Mouse (Mus musculus) hindbrain, postnatal 0 days (tissue): ENCODE results near the gene Col9a3. TPM values are rescaled to one million over a fixed set of nuclear protein-coding genes. Genes with fewer than 3 reads are reported as not detected.

Experiments used
- ATAC-seq: fragments of 200-750 bp; cut with Nextera tagmentation; 2 replicates; pipeline ENCODE4 v1.8.0; 2017; ENCODE audit warnings: mild to moderate bottlenecking, moderate TSS enrichment, moderate library complexity
- DNase-seq: peaks from one replicate; pipeline ENCODE4 v3.0.0-alpha.2; 2015; ENCODE audit warnings: low spot score
- H3K27ac ChIP-seq: fragments of 300-500 bp; sonication (generic); 2 replicates; pipeline ENCODE4 v1.5.1; 2014; ENCODE audit warnings: mild to moderate bottlenecking
- H3K27me3 ChIP-seq: fragments of 300-500 bp; sonication (generic); 2 replicates; pipeline ENCODE4 v1.6.1; 2014; ENCODE audit warnings: low read length, mixed read lengths; ENCODE audit not compliant: insufficient read depth
- H3K36me3 ChIP-seq: fragments of 300-500 bp; sonication (generic); 2 replicates; pipeline ENCODE4 v1.6.1; 2014; ENCODE audit warnings: low read length, mixed read lengths; ENCODE audit not compliant: insufficient read depth
- H3K4me1 ChIP-seq: fragments of 300-500 bp; sonication (generic); 2 replicates; pipeline ENCODE4 v1.6.1; 2014; ENCODE audit warnings: antibody characterized with exemption, low read length, mixed read lengths; ENCODE audit not compliant: insufficient read depth
- H3K4me2 ChIP-seq: fragments of 300-500 bp; sonication (generic); 2 replicates; pipeline ENCODE4 v1.6.1; 2014; ENCODE audit warnings: low read depth, mild to moderate bottlenecking, low read length, moderate library complexity, mixed read lengths
- H3K4me3 ChIP-seq: fragments of 300-500 bp; sonication (generic); 2 replicates; pipeline ENCODE4 v1.5.1; 2014; ENCODE audit warnings: low read length
- H3K9ac ChIP-seq: fragments of 300-500 bp; sonication (generic); replicated peaks from 2 replicates; pipeline ENCODE4 v1.6.1; 2014; ENCODE audit warnings: mild to moderate bottlenecking, low read length, moderate library complexity, mixed read lengths
- H3K9me3 ChIP-seq: fragments of 300-500 bp; sonication (generic); 2 replicates; pipeline ENCODE4 v1.6.1; 2016; ENCODE audit warnings: low read length, mixed read lengths
- CTCF ChIP-seq: IDR thresholded peaks from 2 replicates; pipeline ENCODE4 v1.5.1; 2016; ENCODE audit warnings: antibody characterized with exemption, control low read depth, low read depth
- WGBS: fragments of 180-500 bp; shearing (Covaris S2); extraction: QIAGEN DNeasy Blood & Tissue Kit; methylation state at CpG from one replicate; pipeline ENCODE4 v1.1.7; 2014; 5-methylcytosine and 5-hydroxymethylcytosine counted together
- polyA plus RNA-seq: library from polyadenylated mRNA; unstranded; fragments of >200 nt; fragmentation: Nextera tagmentation; extraction: Ambion mirVana; gene quantifications from 2 replicates; pipeline ENCODE4 v1.2.1, GENCODE M21; 2015
- total RNA-seq: library from RNA; depleted of rRNA; stranded (reverse); fragments of >200 nt; gene quantifications from 2 replicates; pipeline ENCODE4 v1.2.3, GENCODE M21; 2014

Gene Col9a3
- total and polyA plus RNA-seq, 2 experiments from 2014 or later, result 90.1 to 98.9 TPM

GRCm38 (mm10) chr2:180563841-180564240 lies 33.7 kb upstream of the Col9a3 start:
- peak; percentile 51 for DNase-seq
- WGBS, result 21% methylated on average over 5 of the region's 5 CpGs
- H3K27ac ChIP-seq, result no peak overlapping the region

GRCm38 (mm10) chr2:180566240-180566913 lies 31.2 kb upstream of the Col9a3 start:
- ATAC-seq (no peak), DNase-seq (peak; percentile 78)
- H3K4me1 ChIP-seq, result peaks cover 20% of the 10 kb centered on the region
- H3K27me3 ChIP-seq, result no peaks in the 10 kb centered on the region
- no peaks in the 10 kb centered on the region for H3K9me3 ChIP-seq
- H3K4me3 ChIP-seq, result no peak overlapping the region
- peak; percentile 78 for TF ChIP-seq CTCF
- H3K9ac ChIP-seq, result no peak overlapping the region
- no peaks in the 10 kb centered on the region for H3K36me3 ChIP-seq
- no peak overlapping the region for H3K4me2 ChIP-seq
- H3K27ac ChIP-seq, result no peak overlapping the region
- 40% methylated on average over 13 of the region's 13 CpGs for WGBS

More at GRCm38 (mm10) chr2:180563841-180564240, 33.7 kb upstream of the Col9a3 start:
- Histone ChIP-seq H3K4me1 (peaks cover 10% of the 10 kb centered on the region), H3K9me3 (no peaks in the 10 kb centered on the region), H3K27me3 (no peaks in the 10 kb centered on the region), H3K9ac (no peak overlapping the region), H3K4me2 (no peak overlapping the region), H3K4me3 (no peak overlapping the region), H3K36me3 (no peaks in the 10 kb centered on the region)
- TF ChIP-seq CTCF, result no peak
- ATAC-seq, result peak; percentile 47; the same call in 1 of the 2 replicates

DNA sequence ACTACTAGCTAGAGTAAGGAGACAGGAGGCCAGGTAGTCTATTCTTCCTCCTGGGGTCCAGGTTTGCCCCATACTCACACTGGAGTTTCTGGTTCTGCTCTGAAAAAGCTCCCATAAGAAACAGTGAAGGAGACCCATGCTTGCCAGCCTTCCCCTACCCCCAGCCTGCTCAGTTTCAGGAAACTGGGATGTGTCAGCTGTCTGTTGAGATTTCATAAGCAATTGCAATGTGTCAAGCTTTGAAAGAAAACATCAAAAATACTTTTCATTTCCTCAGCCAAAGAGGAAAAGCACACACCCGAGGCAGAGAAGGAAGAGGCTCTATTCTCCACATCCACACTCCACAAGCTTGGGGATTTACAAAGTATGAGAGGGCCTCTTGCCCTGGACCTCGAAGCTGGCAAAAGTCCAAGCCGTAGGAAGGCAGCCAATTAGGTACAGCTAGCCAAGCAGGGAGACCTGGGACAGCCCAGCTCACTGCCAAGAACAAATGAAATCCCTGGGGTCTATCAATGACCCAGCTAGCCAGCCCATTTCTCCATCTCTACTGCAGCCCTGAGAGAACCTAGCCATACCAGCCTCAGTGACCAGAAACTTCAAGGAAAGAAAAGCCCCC lies 28.5 kb upstream of the Col9a3 start:
- TF ChIP-seq CTCF, result no peak
- DNase-seq (peak; percentile 66), ATAC-seq (no peak)
- Histone ChIP-seq H3K27me3 (no peaks in the 10 kb centered on the region), H3K36me3 (no peaks in the 10 kb centered on the region), H3K27ac (no peak overlapping the region), H3K4me1 (peaks cover 12% of the 10 kb centered on the region), H3K9ac (no peak overlapping the region), H3K9me3 (no peaks in the 10 kb centered on the region), H3K4me2 (no peak overlapping the region), H3K4me3 (no peak overlapping the region)
- 21% methylated on average over 3 of the region's 3 CpGs for WGBS

DNA sequence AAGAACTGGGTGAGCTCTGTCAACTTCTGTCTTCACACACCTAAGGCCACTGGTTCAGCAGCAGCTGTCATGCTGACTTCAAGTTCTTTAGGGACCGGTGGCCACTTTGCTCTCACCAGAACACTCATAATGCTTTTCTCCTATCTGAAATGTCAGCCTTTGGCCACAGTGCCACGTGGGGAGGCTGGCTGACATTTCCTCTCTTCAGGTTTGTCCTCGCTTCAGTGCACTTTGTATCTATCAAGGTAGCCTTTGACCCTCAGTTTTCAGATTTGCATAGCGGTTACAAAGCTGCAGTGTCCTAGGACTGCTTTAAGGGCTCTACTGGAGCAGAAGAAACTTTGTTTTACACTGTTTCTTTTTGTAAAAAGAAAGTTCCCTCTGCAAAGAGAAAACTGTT lies 21.1 kb upstream of the Col9a3 start:
- no peak for ATAC-seq
- TF ChIP-seq CTCF, result no peak
- 30% methylated on average over 4 of the region's 4 CpGs for WGBS

DNA sequence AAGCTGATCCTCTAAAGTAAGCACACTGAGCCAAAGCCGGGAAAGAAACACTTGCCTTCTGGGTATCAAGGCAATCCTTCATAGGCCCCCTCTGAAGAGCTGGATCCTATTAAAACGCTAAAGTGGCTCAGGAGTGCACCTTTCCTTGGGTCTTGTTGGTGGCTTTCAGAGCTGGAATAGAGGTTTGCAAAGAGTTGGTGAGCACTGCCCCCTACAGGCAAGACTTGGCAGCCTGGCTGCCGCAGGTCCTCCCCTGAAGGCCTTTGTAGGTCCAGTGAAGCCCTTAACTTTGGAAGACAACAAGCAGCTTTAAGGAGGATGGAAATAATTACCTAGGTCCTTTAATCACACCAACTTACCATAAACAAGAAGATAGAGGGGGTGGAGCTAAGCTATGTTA lies 18.9 kb upstream of the Col9a3 start:
- WGBS, result 10% methylated on average over 3 of the region's 3 CpGs
- peak; percentile 88 for DNase-seq
- no peak overlapping the region for H3K9ac ChIP-seq
- no peaks in the 10 kb centered on the region for H3K9me3 ChIP-seq
- no peak overlapping the region for H3K4me3 ChIP-seq
- H3K4me1 ChIP-seq, result peaks cover 6% of the 10 kb centered on the region
- H3K27me3 ChIP-seq, result no peaks in the 10 kb centered on the region
- ATAC-seq, result peak; percentile 56; the same call in 1 of the 2 replicates
- TF ChIP-seq CTCF, result peak; percentile 94
- no peaks in the 10 kb centered on the region for H3K36me3 ChIP-seq
- no peak overlapping the region for H3K27ac ChIP-seq
- no peak overlapping the region for H3K4me2 ChIP-seq

More for the DNA sequence above, 21.1 kb upstream of the Col9a3 start:
- no peaks in the 10 kb centered on the region for H3K4me1 ChIP-seq
- no peak overlapping the region for H3K27ac ChIP-seq
- H3K36me3 ChIP-seq, result no peaks in the 10 kb centered on the region
- H3K9me3 ChIP-seq, result no peaks in the 10 kb centered on the region
- DNase-seq, result no peak
- no peak overlapping the region for H3K4me2 ChIP-seq
- H3K4me3 ChIP-seq, result no peak overlapping the region
- H3K9ac ChIP-seq, result no peak overlapping the region
- H3K27me3 ChIP-seq, result no peaks in the 10 kb centered on the region

- DNase-seq, result no peak
- Histone ChIP-seq H3K4me1 (peaks cover 11% of the 10 kb centered on the region), H3K27ac (no peak within 1 kb of the TSS), H3K9me3 (no peaks in the 10 kb centered on the region), H3K27me3 (no peaks in the 10 kb centered on the region), H3K9ac (no peak within 1 kb of the TSS), H3K4me2 (no peak within 1 kb of the TSS), H3K4me3 (no peak within 1 kb of the TSS), H3K36me3 (peaks cover 3% of the 10 kb centered on the region; the same call in 1 of the 2 replicates)
- WGBS, result 52% methylated on average over 3 of the region's 3 CpGs
- ATAC-seq, result no peak
- TF ChIP-seq CTCF, result no peak
Measured at GRCm38 (mm10) chr2:180581002-180581401, 16.6 kb upstream of the Col9a3 start, which contains the start of gene Mrgbp. Gene Mrgbp, plus strand, starts transcription at chr2:180581304.
